In genomic region chr1:138386001-138386400, GRCm38 (mm10) we compare ENCODE assay signal across 15 mouse cellular contexts.
DNase-seq lines count a peak whose midpoint lies in the region; ATAC-seq lines count a peak whose summit lies in the region.
"Had no signal": no experiment of that assay in that cellular context is flagged by ENCODE, and none has a peak within 500 bp of the region (broad histone marks: within the 10 kb centered on the region; RNA-seq: fewer than 3 reads in every experiment).

No protein-coding gene starts in this region.

- H3K36me3 ChIP-seq in neural tube, embryonic 11.5 days (ENCODE audit: control insufficient read depth, insufficient read depth, low read length), result no peaks in the 10 kb centered on the region
- no peaks in the 10 kb centered on the region for H3K36me3 ChIP-seq in hindbrain, embryonic 13.5 days
- H3K36me3 ChIP-seq in midbrain, embryonic 12.5 days, result no peaks in the 10 kb centered on the region
- no peaks in the 10 kb centered on the region for H3K36me3 ChIP-seq in kidney, embryonic 16.5 days (ENCODE audit: insufficient read depth, low read length)

- no peaks in the 10 kb centered on the region for H3K27me3 ChIP-seq in neural tube, embryonic 11.5 days (ENCODE audit: control insufficient read depth, insufficient read depth, low read length)
- no peaks in the 10 kb centered on the region for H3K27me3 ChIP-seq in hindbrain, embryonic 13.5 days
- no peaks in the 10 kb centered on the region for H3K27me3 ChIP-seq in midbrain, embryonic 12.5 days
- H3K27me3 ChIP-seq in kidney, embryonic 16.5 days (ENCODE audit: insufficient read depth, low read length), result no peaks in the 10 kb centered on the region

- H3K27ac ChIP-seq in neural tube, embryonic 11.5 days (ENCODE audit: low read depth, low read length), result peak overlapping the region; percentile 0; the same call in 1 of the 2 replicates
- H3K27ac ChIP-seq in hindbrain, embryonic 13.5 days, result peak overlapping the region; percentile 78
- peak overlapping the region; percentile 80 for H3K27ac ChIP-seq in midbrain, embryonic 12.5 days (replicated peaks)
- H3K27ac ChIP-seq in kidney, embryonic 16.5 days (ENCODE audit: low read length), result no peak overlapping the region
- H3K27ac ChIP-seq: heart, adult 2 months; macrophage had no signal

- no peak overlapping the region for H3K9ac ChIP-seq in neural tube, embryonic 11.5 days (ENCODE audit: low read length)
- no peak overlapping the region for H3K9ac ChIP-seq in hindbrain, embryonic 13.5 days
- no peak overlapping the region for H3K9ac ChIP-seq in midbrain, embryonic 12.5 days (replicated peaks)
- no peak overlapping the region for H3K9ac ChIP-seq in kidney, embryonic 16.5 days (replicated peaks; ENCODE audit: low read length)

- WGBS in neural tube, embryonic 11.5 days, result 35% methylated on average over 5 of the region's 5 CpGs
- WGBS in hindbrain, embryonic 13.5 days, result 55% methylated on average over 5 of the region's 5 CpGs
- 66% methylated on average over 5 of the region's 5 CpGs for WGBS in midbrain, embryonic 12.5 days
- 21% methylated on average over 5 of the region's 5 CpGs for WGBS in kidney, embryonic 16.5 days

- ATAC-seq in neural tube, embryonic 11.5 days (ENCODE audit: insufficient read depth, low FRiP score, low TSS enrichment), result no peak
- ATAC-seq in hindbrain, embryonic 13.5 days (ENCODE audit: low FRiP score), result no peak; the same call in 1 of the 2 replicates
- no peak for ATAC-seq in midbrain, embryonic 12.5 days (ENCODE audit: low FRiP score, low read depth)
- no peak for ATAC-seq in kidney, embryonic 16.5 days (ENCODE audit: low FRiP score, low TSS enrichment)
- ATAC-seq: inflammation-experienced regulatory T-cells, adult 6 months had no signal

- H3K9me3 ChIP-seq in neural tube, embryonic 11.5 days (ENCODE audit: control insufficient read depth, low read length), result no peaks in the 10 kb centered on the region
- H3K9me3 ChIP-seq in hindbrain, embryonic 13.5 days, result no peaks in the 10 kb centered on the region
- no peaks in the 10 kb centered on the region for H3K9me3 ChIP-seq in midbrain, embryonic 12.5 days
- H3K9me3 ChIP-seq in kidney, embryonic 16.5 days (ENCODE audit: low read length), result no peaks in the 10 kb centered on the region

- no peak overlapping the region for H3K4me3 ChIP-seq in neural tube, embryonic 11.5 days (ENCODE audit: low read depth, low read length)
- no peak overlapping the region for H3K4me3 ChIP-seq in hindbrain, embryonic 13.5 days
- H3K4me3 ChIP-seq in midbrain, embryonic 12.5 days, result no peak overlapping the region
- no peak overlapping the region for H3K4me3 ChIP-seq in kidney, embryonic 16.5 days (ENCODE audit: low read length)
- H3K4me3 ChIP-seq: heart, adult 2 months had no signal

- peaks cover 4% of the 10 kb centered on the region; the same call in 1 of the 2 replicates for H3K4me1 ChIP-seq in neural tube, embryonic 11.5 days (ENCODE audit: control insufficient read depth, insufficient read depth, low read length)
- H3K4me1 ChIP-seq in hindbrain, embryonic 13.5 days (replicated peaks), result peaks cover 19% of the 10 kb centered on the region
- peaks cover 13% of the 10 kb centered on the region for H3K4me1 ChIP-seq in midbrain, embryonic 12.5 days
- peaks cover 7% of the 10 kb centered on the region; the same call in 1 of the 2 replicates for H3K4me1 ChIP-seq in kidney, embryonic 16.5 days (ENCODE audit: insufficient read depth, low read length)

- no peak overlapping the region for H3K4me2 ChIP-seq in neural tube, embryonic 11.5 days (ENCODE audit: low read depth)
- no peak overlapping the region for H3K4me2 ChIP-seq in hindbrain, embryonic 13.5 days
- no peak overlapping the region for H3K4me2 ChIP-seq in midbrain, embryonic 12.5 days (replicated peaks)
- H3K4me2 ChIP-seq in kidney, embryonic 16.5 days (replicated peaks; ENCODE audit: low read depth, low read length), result no peak overlapping the region

- no peak for DNase-seq in neural tube, embryonic 11.5 days (ENCODE audit: low spot score)
- DNase-seq in neural tube, embryonic 10.5 days (ENCODE audit: extremely low spot score, low spot score), result no peak
- no peak for DNase-seq in layer of hippocampus, postnatal 14 days (ENCODE audit: low spot score in 2 of 2)
- DNase-seq in thymus, postnatal 4 days, result no peak
- DNase-seq: cerebellum, adult 8-10 months; heart, adult 2 months; left cerebral cortex, postnatal 4 days; lung, adult 18-20 months; right cerebral cortex, postnatal 25 days; thymus, adult 18-20 months had no signal
